Mouse (Mus musculus) urinary bladder, postnatal 25 days (tissue): ENCODE measurements around the gene Gpr1.
"Not testable (repeated sequence)": the region's sequence is repeated elsewhere in the genome, so short reads cannot be mapped to it uniquely, and the experiment has no call there.

Experiments
- DNase-seq: peaks from one replicate; pipeline ENCODE4 v3.0.0; 2022; ENCODE audit warnings: low spot score

Gpr1 gene

DNA sequence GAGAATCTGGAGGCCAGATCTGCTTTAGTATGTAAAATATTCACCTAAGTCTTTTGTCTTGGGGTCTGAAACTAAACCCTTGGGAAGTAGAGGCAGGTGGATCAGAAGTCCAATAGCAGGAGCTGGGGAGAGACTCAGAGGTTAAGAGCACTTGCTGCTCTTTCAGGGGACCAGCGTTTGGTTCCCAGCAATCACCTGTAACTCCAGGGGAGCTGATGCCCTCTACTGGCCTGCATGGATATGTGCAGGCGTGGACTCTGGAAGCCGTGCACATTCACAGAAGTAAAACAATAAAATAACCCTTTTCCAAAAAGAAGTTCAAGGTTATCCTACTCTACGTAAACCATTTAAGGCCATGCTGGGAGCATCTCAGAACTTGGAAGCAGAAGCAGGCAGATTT is 4.9 kb upstream of the Gpr1 start:
- no peak for DNase-seq

DNA sequence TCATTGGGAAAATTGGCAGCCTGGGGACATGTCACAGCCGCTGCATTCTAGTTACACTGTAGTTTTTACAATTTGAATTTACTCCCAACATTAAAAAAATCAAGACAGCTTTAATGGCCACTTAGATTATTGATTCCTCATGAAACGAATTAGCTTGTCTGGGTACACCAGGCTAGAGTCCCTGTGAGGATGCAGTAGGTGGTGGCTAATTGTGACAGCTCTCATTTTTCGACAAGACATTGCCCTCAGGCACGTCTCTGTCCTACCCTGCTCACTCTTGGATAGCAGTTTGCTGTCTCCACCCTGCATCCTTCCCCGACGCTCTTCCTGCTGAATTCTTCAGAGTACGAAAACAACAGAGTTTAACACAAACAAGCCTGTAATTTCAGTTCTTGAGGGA is 288 bp upstream of the Gpr1 start:
- DNase-seq = no peak

- DNase-seq = no peak
Observed at GRCm38 (mm10) chr1:63213478-63214270, 669 bp downstream of the Gpr1 start.

DNA sequence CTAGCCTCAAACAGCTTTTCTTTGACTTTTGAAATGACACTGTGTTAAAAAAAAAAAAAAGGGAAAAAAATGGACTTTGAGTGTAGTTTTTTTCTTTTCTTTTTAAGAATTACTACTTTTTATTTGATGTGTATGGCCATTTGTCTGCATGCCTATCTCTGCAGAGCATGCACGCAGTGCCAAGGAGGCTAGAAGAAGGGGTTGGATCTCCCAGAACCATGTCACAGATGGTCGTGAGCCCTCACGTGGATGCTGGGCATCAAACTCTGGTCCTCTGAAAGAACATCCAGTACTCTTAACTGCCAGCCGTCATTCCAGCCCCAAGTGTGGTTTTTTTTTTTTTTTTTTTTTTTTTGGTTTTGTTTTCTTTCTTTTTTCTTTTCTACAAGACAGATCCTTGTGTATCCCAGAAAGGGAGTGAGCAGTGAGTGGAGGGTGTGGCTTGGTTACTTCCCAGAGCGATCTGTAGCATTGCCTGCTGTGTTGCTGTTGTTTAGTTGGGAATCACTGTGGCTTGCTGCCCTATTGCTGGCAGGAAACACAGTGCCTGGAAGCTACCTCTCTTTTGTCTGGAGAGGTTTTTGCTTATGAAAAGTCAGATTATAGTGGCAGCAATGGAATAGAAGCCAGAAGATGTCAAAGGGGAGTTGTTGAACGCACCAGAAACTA is 4.3 kb downstream of the Gpr1 start:
- no peak for DNase-seq

DNA sequence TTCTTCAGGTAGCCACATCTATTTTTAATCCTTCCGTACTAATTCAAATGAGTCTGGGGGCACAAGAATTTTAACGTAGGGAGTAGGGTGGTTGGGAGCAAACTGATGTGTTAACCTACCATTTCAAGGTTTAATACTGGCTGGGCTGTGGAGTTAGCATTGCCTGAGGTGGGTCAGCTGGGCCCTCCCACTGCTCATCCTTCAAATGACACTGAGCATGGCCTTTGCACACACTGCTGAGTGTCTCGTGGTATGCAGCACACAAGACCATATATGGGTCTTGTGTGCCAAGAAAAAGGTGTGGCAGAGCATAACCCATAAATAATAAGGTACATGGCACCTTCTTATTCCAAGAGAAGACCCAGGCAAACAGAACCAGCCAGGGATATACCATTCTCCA is 6.7 kb downstream of the Gpr1 start:
- DNase-seq = no peak

DNA sequence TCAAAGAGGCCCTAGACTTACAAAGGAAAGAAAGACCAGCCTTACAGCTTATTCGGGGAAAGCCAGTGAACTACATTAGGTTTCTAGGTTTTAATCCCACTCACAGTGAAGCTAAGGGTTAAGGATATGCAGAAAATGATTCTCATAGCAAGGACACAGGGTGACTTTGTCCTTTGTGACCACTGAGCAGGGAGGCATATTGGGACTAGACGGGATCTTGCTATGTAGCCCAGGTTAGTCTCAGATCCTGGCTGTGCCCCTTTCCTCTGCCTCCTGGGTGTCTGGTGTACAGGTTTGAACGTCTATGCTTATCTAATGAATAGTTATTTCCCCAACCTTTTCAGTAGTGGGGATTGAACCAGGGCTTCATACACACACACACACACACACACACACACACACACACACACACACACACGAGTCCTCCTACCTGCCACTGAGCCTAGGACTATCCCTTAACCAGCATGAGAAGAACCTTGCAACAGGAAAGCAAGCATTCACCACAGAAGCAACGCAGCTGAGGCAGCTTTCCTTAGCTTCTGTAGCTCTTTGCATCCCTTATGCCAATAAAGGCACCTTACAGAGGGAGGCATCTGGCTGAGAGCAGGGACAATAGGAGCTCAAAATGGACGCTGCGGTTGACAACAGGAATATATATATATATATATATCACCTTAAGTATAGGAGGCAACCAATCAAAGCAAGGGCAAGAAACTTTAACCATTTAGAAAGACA is 9.5 kb downstream of the Gpr1 start:
- DNase-seq = no peak

DNA sequence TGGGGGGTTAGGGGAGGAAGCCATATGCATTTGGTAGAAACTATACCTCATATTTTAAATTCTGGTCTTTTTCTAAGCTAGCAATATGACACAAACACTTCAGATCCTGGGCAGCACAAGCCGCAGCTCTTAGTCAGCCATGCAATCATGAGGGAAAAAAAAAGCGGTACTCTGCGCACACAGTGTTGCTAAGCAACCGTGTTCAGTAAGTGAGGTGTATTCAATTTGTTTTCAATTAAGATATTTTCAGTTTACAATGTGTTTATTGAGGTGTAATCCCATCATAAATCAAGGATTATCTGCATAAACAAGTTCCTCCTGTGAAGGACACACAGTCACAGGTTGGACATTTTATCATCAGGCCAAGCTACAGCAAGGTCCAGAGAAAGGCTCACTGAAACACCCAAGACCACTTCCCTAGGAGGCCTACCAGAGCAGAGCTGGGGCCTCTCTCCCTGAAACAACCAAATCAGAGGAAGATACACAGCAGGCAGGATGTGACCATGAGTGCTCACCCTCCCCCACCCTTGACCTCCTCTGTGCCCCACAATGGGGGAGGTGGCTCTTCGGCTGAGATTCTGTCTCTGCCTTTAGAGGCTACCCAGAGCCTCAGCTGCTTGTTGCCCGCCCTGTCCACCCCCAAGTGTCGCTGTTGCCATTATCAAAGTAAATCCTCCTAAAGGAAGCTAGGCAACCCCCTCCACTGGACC is 10.2 kb downstream of the Gpr1 start:
- no peak for DNase-seq

- DNase-seq = no peak
Observed at GRCm38 (mm10) chr1:63203471-63203870, 10.9 kb downstream of the Gpr1 start.

- DNase-seq = no peak
Observed at GRCm38 (mm10) chr1:63201672-63202071, 12.7 kb downstream of the Gpr1 start.

DNA sequence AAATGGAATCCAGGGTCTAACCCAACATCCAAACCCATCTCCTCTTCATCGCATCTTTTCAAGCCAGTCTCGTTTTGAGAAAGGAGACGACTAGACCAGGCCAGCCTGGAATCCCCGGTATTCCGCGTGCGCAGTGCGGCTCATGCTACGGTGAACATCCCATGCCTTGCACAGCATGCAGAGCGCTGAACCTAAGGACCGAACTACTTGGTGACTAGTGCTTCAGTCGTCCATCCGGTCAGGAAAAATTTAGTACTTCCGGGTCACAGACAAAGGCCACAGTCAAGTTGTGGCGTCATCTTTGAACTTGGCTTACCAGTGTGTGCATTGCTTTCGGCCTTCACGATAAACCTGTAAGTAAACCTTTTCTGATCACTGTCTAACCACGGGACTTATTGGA is 14.0 kb downstream of the Gpr1 start:
- DNase-seq = no peak

DNA sequence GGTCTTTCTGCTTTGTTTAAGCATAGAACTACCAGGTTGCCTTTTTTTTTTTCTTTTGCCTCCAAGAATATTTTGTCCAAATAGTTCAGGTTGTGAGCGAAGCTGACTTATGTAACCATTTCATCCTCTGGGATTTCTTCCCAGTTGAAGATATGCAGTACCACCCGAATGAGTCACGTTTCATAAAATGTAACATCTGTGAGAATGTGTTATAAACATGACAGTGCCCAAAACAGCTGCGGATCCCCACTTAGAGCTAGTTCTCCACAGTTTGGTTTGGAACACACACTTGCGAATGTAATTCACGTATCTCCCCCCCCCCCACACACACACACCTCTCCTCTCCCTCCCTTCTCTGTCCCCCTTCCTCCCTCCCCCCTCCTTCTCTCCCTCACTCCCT is 15.0 kb downstream of the Gpr1 start:
- DNase-seq = no peak

- no peak for DNase-seq
Observed at GRCm38 (mm10) chr1:63195848-63196512, 18.4 kb downstream of the Gpr1 start.

- no peak for DNase-seq
Observed at GRCm38 (mm10) chr1:63192306-63193065, 21.9 kb downstream of the Gpr1 start.

DNA sequence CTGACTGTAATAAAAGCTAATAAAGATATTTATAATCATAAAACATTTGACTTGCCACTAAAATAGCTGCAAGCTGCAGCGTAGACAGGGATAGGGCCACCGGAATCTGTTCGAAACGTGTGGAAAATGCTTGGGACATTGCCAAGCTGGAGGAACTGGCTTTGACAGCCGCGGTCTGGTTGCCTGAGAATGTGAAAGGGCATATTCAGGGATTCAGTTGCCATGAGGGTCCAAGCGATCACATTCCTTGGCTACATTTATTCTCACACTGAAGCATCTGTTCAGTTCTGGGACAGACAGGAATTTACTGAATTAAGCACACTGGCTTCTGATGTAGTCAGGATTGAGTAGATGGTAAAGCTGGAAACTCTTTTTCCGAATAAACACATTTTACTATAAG is 23.5 kb downstream of the Gpr1 start:
- DNase-seq = no peak

DNA sequence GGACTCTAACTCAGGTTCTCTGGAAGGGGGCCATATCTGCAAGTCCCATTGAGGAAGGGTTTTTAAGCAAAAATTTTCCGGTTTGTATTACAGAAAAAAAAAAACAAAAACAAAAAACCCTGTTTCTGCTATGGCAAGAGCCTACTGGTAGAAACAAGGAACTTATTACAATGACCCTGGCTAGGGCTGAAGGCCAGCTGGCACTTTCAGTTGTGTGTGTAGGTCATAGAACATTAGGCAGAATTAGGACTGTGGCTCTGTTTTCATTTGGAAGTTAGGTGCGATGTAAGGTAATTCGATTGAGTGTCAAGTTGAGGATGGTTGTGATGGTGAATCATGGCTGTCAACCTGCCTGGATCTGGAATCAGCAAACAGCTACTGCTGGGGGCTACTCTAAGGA is 25.8 kb downstream of the Gpr1 start:
- DNase-seq = no peak

GRCm38 (mm10) chr1:63185430-63185829 is 28.9 kb downstream of the Gpr1 start:
- not testable (repeated sequence) for DNase-seq

- DNase-seq = peak; percentile 51
Observed at GRCm38 (mm10) chr1:63182636-63183270, 31.6 kb downstream of the Gpr1 start.

- DNase-seq = peak; percentile 19
Observed at GRCm38 (mm10) chr1:63182212-63182611, 32.1 kb downstream of the Gpr1 start.

GRCm38 (mm10) chr1:63181480-63181879 is 32.9 kb downstream of the Gpr1 start:
- DNase-seq = no peak

- peak; percentile 86 for DNase-seq
Observed at GRCm38 (mm10) chr1:63181019-63181418, 33.3 kb downstream of the Gpr1 start.

DNA sequence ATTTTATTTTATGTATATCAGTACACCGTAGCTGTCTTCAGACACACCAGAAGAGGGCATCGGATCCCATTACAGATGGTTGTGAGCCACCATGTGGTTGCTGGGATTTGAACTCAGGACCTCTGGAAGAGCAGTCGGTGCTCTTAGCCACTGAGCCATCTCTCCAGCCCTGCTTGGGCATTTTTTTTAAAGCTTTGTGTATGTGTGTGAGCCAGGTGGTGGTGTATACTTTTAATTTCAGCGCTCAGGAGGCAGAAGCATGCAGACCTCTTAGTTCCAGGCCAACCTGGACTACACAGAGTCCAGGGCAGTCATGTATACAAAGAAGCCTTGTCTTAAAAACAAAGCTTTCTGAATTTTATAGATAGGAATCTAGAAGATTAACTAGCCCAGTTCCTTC is 33.8 kb downstream of the Gpr1 start:
- not testable (repeated sequence) for DNase-seq
